Mouse (Mus musculus) myocyte (in vitro differentiated cells): ENCODE results near the gene Zar1l. TPM values are rescaled to one million over a fixed set of nuclear protein-coding genes. Genes with fewer than 3 reads are reported as not detected.

ENCODE experiments used
- H3K27me3 ChIP-seq: one replicate; pipeline ENCODE4 v1.6.1; 2011; ENCODE audit not compliant: control insufficient read depth, insufficient read depth, insufficient read length
- H3K36me3 ChIP-seq: one replicate; pipeline ENCODE4 v1.6.1; 2011; ENCODE audit not compliant: control insufficient read depth, insufficient read depth
- H3K4me2 ChIP-seq: one replicate; pipeline ENCODE4 v1.6.1; 2011; ENCODE audit warnings: low read depth, control low read depth
- H3K4me3 ChIP-seq: one replicate; pipeline ENCODE4 v1.5.1; 2011; ENCODE audit warnings: mild to moderate bottlenecking, control low read depth, moderate library complexity
- H3K79me2 ChIP-seq: one replicate; pipeline ENCODE4 v1.6.1; 2011; ENCODE audit not compliant: control insufficient read depth, insufficient read depth
- H3ac ChIP-seq: one replicate; pipeline ENCODE4 v1.6.1; 2011; ENCODE audit not compliant: control insufficient read depth, insufficient read length
- CEBPB ChIP-seq: IDR thresholded peaks from 2 replicates; pipeline ENCODE4 v1.6.1; 2011; ENCODE audit warnings: mild to moderate bottlenecking, moderate library complexity; ENCODE audit not compliant: poor library complexity, insufficient read depth, severe bottlenecking
- MAX ChIP-seq: IDR thresholded peaks from one replicate; pipeline ENCODE4 v1.6.1; 2011; ENCODE audit warnings: low read depth, mild to moderate bottlenecking, control low read depth
- POLR2AphosphoS2 ChIP-seq: IDR thresholded peaks from one replicate; pipeline ENCODE4 v1.6.1; 2011; ENCODE audit warnings: low read depth, control low read depth; ENCODE audit not compliant: insufficient read length
- TCF12 ChIP-seq: IDR thresholded peaks from one replicate; pipeline ENCODE4 v1.6.1; 2011; ENCODE audit warnings: mild to moderate bottlenecking, control low read depth; ENCODE audit not compliant: poor library complexity, insufficient read depth, severe bottlenecking
- TCF3 ChIP-seq: IDR thresholded peaks from one replicate; pipeline ENCODE4 v1.6.1; 2011; ENCODE audit warnings: low read depth, control low read depth; ENCODE audit not compliant: insufficient read length
- USF1 ChIP-seq: IDR thresholded peaks from one replicate; pipeline ENCODE4 v1.6.1; 2011; ENCODE audit warnings: low read depth, mild to moderate bottlenecking, control low read depth, moderate library complexity
- polyA plus RNA-seq: library from polyadenylated mRNA; unstranded; fragments of >200 nt; fragmentation: generic; extraction: Trizol; gene quantifications from one replicate; pipeline ENCODE4 v1.2.1, GENCODE M21; 2012; ENCODE audit warnings: missing spikeins

Zar1l gene
- polyA plus RNA-seq, 1 experiment, result not detected

- no peaks in the 10 kb centered on the region for H3K79me2 ChIP-seq
- TF ChIP-seq TCF12, result no peak
- no peak for TF ChIP-seq MAX
- TF ChIP-seq TCF3, result no peak
- TF ChIP-seq POLR2AphosphoS2, result no peak
- no peak for TF ChIP-seq USF1
- no peak for TF ChIP-seq CEBPB
- H3K27me3 ChIP-seq, result no peaks in the 10 kb centered on the region
- H3K4me2 ChIP-seq, result peak overlapping the region; percentile 74
- H3K4me3 ChIP-seq, result no peak overlapping the region
- H3ac ChIP-seq, result no peak overlapping the region
- H3K36me3 ChIP-seq, result no peaks in the 10 kb centered on the region
Measured at GRCm38 (mm10) chr5:150457165-150457903, 60.6 kb downstream of the Zar1l start.

Other genes with a start within 250 kb of the Zar1l start
- gene Brca2, start 4.5 kb upstream of the Zar1l start, polyA plus RNA-seq, result 2.1 TPM
- 1.4 TPM for gene N4bp2l1, start 79.0 kb upstream of the Zar1l start, polyA plus RNA-seq
- gene N4bp2l2, start 148.0 kb upstream of the Zar1l start, polyA plus RNA-seq, result 21.6 TPM
- gene Pds5b, start 155.6 kb upstream of the Zar1l start, polyA plus RNA-seq, result 4.7 TPM